9 mouse cellular contexts compared by ENCODE assay signal in genomic region chr2:26485710-26486109, GRCm38 (mm10). TPM values are rescaled to one million over a fixed set of nuclear protein-coding genes. Genes with fewer than 3 reads are reported as not detected.
DNase-seq lines count a peak whose midpoint lies in the region; ATAC-seq and TF ChIP-seq lines count a peak whose summit lies in the region.
"Had no signal": no experiment of that assay in that cellular context is flagged by ENCODE, and none has a peak within 500 bp of the region (broad histone marks: within the 10 kb centered on the region; RNA-seq: fewer than 3 reads in every experiment).

No protein-coding gene starts in this region.

- H3K4me3 ChIP-seq in left cerebral cortex, adult 2 months = no peak overlapping the region
- H3K4me3 ChIP-seq in embryonic facial prominence, embryonic 10.5 days = peak overlapping the region; percentile 36
- no peak overlapping the region; the same call in 1 of the 2 replicates for H3K4me3 ChIP-seq in midbrain, embryonic 16.5 days (ENCODE audit: low read depth, low read length)

- H3K9me3 ChIP-seq in embryonic facial prominence, embryonic 10.5 days = no peaks in the 10 kb centered on the region
- H3K9me3 ChIP-seq in midbrain, embryonic 16.5 days (replicated peaks; ENCODE audit: control insufficient read depth, low read length, poor library complexity, severe bottlenecking) = no peaks in the 10 kb centered on the region

- intact Hi-C loops in left cerebral cortex, adult 2 months (cut with DNase I) = no loop called here

- peak overlapping the region; percentile 41; the same call in 1 of the 2 replicates for H3K9ac ChIP-seq in midbrain, embryonic 16.5 days (ENCODE audit: low read depth, low read length)

- H3K4me1 ChIP-seq in embryonic facial prominence, embryonic 10.5 days = peaks cover 84% of the 10 kb centered on the region
- peaks cover 45% of the 10 kb centered on the region for H3K4me1 ChIP-seq in midbrain, embryonic 16.5 days (ENCODE audit: control insufficient read depth, insufficient read depth, low read length)

- peak overlapping the region; percentile 41 for H3K4me2 ChIP-seq in midbrain, embryonic 16.5 days (ENCODE audit: low read length)
- H3K4me2 ChIP-seq: liver, embryonic 11.5 days had no signal

- TF ChIP-seq CTCF in left cerebral cortex, adult 2 months (IDR thresholded peaks at IDR 0.05) = no peak

- H3K27me3 ChIP-seq in embryonic facial prominence, embryonic 10.5 days (replicated peaks; ENCODE audit: low read depth, poor library complexity, severe bottlenecking) = no peaks in the 10 kb centered on the region
- H3K27me3 ChIP-seq in midbrain, embryonic 16.5 days (ENCODE audit: control insufficient read depth, insufficient read depth, low read depth, low read length) = no peaks in the 10 kb centered on the region

- DNase-seq in left cerebral cortex, adult 2 months (ENCODE audit: extremely low spot score in 1 of 2, low spot score in 2 of 2) = peak in 1 of 2 experiments; percentile 32
- DNase-seq in left cerebral cortex, adult 11 months (ENCODE audit: low spot score) = no peak
- DNase-seq in embryonic facial prominence, embryonic 10.5 days (ENCODE audit: low spot score) = no peak
- no peak for DNase-seq in kidney, adult 18-20 months
- DNase-seq: cerebellum, adult 8-10 months had no signal

- peak overlapping the region; percentile 57 for H3K27ac ChIP-seq in left cerebral cortex, adult 2 months
- peak overlapping the region; percentile 88 for H3K27ac ChIP-seq in embryonic facial prominence, embryonic 10.5 days (replicated peaks)
- H3K27ac ChIP-seq in midbrain, embryonic 16.5 days (ENCODE audit: low read length) = peak overlapping the region; percentile 86

- ATAC-seq in granulocyte monocyte progenitor cell, adult 5-6 weeks (replicated peaks; ENCODE audit: poor library complexity, severe bottlenecking) = 0 out of 2 replicates have a peak, but pooled peaks have one; percentile 5
- peak; percentile 65 for ATAC-seq in midbrain, embryonic 16.5 days
- ATAC-seq in cerebellum, adult (ENCODE audit: insufficient number of reproducible peaks, low FRiP score, low TSS enrichment) = no peak

- peaks cover 52% of the 10 kb centered on the region for H3K36me3 ChIP-seq in embryonic facial prominence, embryonic 10.5 days (replicated peaks)
- no peaks in the 10 kb centered on the region for H3K36me3 ChIP-seq in midbrain, embryonic 16.5 days (ENCODE audit: control insufficient read depth, insufficient read depth, low read length)

- WGBS in embryonic facial prominence, embryonic 10.5 days = 51% methylated on average over 7 of the region's 7 CpGs
- 11% methylated on average over 7 of the region's 7 CpGs for WGBS in midbrain, embryonic 16.5 days

RNA-seq across cellular contexts. Expression of gene Notch1, which starts 30.8 kb away (rescaled TPM):
- 10 to 100 TPM; 23.8 to 23.9 TPM for total RNA-seq in left cerebral cortex, adult 2 months (2021)
- polyA plus RNA-seq in embryonic facial prominence, embryonic 10.5 days (2016; fragmentation: Nextera tagmentation; extraction: Ambion mirVana) = 17.1 and 20.3 TPM in 2 replicates
- 19.2 and 22.6 TPM in 2 replicates for total RNA-seq in granulocyte monocyte progenitor cell, adult 5-6 weeks (2014; fragmentation: Nextera tagmentation)
- 8.1 and 8.5 TPM in 2 replicates for total RNA-seq in granulocyte monocyte progenitor cell, adult 5-6 weeks (2017)
- polyA plus RNA-seq in midbrain, embryonic 16.5 days (2015; fragmentation: Nextera tagmentation; extraction: Ambion mirVana) = 10.7 and 11.4 TPM in 2 replicates

RNA-seq across cellular contexts. Expression of gene Sec16a, which starts 40.7 kb away (rescaled TPM):
- 10 to 100 TPM; 50.6 to 50.9 TPM for total RNA-seq in left cerebral cortex, adult 2 months (2021)
- polyA plus RNA-seq in embryonic facial prominence, embryonic 10.5 days (2016; fragmentation: Nextera tagmentation; extraction: Ambion mirVana) = 30.4 and 32.1 TPM in 2 replicates
- total RNA-seq in granulocyte monocyte progenitor cell, adult 5-6 weeks (2014; fragmentation: Nextera tagmentation) = 42.3 and 47.0 TPM in 2 replicates
- 29.8 and 32.5 TPM in 2 replicates for total RNA-seq in granulocyte monocyte progenitor cell, adult 5-6 weeks (2017)
- polyA plus RNA-seq in midbrain, embryonic 16.5 days (2015; fragmentation: Nextera tagmentation; extraction: Ambion mirVana) = 18.7 and 20.4 TPM in 2 replicates
